Mouse (Mus musculus) heart, postnatal 4 days (tissue): ENCODE measurements around the gene Slc2a8. TPM values are rescaled to one million over a fixed set of nuclear protein-coding genes. Genes with fewer than 3 reads are reported as not detected.
A peak's percentile ranks its signal among the peaks of the same experiment; 100 is the strongest.
"Not testable (repeated sequence)": the region's sequence is repeated elsewhere in the genome, so short reads cannot be mapped to it uniquely, and the experiment has no call there.

Experiments used
- DNase-seq: peaks from one replicate; pipeline ENCODE4 v3.0.0; 2021
- total RNA-seq, 2 experiments: library from RNA; stranded (reverse); gene quantifications; 2 replicates each; pipeline ENCODE4 v1.2.3; 2021

Slc2a8 gene
- 10 to 100 TPM; 12.4 to 13.5 TPM for total RNA-seq

DNA sequence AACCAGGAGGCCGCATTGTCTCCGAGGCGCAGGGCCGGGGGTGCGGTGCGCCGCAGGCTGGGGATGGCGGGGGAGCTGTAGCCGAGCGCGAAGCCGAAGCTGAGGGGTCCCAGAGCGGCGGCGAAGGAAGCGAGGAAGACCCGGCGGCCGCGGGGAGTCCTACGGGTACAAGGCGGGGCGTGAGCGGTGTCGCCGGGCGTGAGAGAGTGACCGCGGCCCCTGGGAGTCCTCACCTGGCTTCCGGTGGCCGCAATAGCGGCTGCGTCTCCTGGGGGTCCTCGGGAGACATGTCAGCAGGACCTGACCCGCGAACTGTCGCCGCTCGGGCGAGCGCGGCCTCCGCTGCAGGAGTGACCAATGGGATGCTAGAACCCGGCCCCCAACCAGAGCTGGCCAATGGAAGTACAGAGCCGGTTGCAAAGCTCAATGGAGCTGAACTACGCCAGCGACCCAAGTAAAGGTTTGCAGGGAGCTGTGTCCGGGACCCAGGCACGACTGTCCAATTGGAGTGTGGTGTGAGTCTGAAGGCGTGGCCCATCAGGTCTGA is at the start of gene Slc2a8:
TSS of gene Slc2a8 (minus strand) at position 359 of the 547 bp plus-strand sequence.
- DNase-seq, result peak; percentile 92

DNA sequence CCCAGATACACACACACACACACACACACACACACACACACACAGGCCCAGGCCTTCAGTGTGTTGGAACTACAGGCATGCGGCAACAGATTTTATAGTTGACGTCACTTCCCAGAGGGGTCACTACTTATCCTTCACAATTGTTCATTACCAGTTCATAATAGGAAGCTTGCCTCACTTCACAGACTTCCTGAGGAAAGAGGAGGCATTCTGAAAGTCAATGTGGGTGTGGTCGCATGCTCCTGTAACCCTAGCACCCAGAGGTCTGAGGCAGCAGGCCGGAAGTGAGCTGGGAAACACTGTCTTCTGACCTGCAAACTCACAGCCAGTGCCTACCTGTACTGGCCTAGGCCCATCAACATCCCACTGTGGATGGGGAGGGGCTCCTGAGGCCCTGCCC is 43.2 kb upstream of the Slc2a8 start:
- DNase-seq, result peak; percentile 19

DNA sequence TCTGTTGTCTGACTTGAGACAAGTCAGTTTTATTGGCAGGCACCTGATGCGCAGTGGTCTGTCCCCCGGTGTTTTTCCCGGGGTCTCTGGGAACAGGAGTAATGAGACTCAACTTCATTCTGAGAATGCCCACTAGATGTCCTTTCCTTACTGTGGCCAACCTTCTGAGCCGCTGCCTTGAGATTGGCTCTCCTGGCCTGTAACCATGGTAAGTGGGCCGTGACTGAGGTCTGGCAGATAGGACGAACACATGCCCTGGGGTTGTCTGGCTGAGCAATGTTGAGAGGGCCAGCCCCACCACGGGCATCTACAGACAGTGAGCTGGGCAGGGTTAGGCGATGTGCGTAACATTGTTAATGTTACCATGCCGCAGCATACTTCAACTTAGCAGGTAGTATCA is 42.7 kb upstream of the Slc2a8 start:
- DNase-seq, result peak; percentile 55

DNA sequence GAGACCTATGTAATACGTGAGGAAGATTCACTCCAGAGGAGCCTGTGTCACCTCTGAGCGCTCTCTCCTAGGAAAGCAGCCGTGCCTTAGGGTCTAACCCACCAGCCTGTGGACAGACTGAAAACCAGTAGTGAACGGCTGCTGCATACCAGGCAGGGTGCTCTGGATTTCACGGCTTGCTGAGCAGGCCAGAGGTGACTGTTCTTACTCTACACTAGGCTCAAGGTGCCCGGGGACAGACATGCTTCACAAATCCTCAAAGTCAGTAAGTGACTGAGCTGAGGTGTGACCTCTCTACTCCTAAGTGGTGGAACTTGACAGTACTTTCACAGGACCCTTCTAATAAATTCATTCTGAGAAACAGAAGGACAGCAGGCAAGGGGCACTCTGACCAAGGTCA is 41.0 kb upstream of the Slc2a8 start:
- no peak for DNase-seq

DNA sequence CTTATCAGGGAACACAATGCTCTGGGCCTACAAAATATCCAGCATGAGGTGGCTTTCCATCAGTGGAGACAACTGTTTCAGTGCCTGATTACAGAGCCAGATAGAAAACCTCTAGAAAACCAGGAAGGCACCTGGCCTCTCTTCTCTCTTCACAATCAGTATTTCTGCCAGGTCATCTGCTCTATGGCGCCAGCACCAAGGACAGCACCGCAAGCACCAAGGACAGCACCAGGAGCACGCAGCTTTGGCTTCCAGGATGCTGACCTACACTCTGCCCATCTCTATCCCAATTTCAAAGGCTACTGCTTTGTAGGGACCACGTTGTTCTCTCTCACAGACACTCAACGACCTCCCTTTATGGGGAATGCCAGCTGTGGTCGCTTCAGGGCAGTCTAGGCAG is 36.1 kb upstream of the Slc2a8 start:
- DNase-seq, result peak; percentile 78

DNA sequence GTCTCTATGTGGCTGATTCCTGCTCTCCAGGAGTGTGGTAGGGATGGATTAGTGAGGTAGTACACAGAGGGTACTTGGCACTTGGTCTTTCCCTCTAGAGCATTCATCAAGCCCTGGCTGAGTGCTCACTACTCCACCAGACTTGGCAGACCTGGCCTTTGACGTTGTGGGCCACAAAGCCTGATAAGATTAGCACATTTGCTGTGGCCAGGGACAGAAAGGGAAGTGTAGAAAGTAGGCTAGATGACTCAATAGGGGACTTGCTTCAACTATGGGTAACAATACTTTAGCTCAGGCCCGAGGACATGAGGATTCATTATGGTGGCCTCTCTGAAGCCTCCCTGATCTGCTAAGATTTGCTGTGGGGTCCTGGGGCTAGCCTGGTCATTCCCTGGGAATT is 35.3 kb upstream of the Slc2a8 start:
- no peak for DNase-seq

DNA sequence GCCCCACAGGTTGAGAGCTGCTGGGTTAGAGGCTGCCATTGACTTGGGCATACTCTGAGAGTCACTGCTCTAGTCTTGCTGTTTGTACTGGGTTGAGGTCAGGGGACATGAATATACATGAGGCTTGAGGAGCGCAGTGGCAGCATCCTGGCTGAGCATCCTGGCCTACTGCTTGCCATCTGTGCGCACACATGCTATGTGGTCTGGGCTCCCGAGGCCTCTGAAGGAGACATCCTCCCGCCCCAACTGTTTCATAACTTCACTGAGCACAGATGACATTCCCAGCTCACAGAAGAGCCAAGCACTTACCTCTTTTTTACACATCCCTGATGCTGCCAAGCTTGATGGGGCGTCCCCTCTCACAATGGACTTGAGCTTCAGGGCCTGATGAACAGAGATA is 33.0 kb upstream of the Slc2a8 start:
- no peak for DNase-seq

DNA sequence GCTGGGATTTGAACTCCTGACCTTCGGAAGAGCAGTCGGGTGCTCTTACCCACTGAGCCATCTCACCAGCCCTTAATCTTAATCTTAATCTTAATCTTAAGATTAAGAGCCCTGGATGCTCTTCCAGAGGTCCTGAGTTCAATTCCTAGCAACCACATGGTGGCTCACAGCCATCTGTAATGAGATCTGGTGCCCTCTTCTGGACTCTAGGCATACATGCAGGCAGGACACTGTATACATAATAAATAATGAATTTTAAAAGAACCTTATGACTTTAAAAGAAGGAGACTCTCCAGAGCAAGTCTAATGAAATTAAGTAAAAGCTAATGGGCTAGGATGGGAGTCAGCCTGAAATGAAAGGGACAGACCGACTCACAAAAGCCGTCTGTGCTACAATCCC is 27.2 kb upstream of the Slc2a8 start:
- not testable (repeated sequence) for DNase-seq

DNA sequence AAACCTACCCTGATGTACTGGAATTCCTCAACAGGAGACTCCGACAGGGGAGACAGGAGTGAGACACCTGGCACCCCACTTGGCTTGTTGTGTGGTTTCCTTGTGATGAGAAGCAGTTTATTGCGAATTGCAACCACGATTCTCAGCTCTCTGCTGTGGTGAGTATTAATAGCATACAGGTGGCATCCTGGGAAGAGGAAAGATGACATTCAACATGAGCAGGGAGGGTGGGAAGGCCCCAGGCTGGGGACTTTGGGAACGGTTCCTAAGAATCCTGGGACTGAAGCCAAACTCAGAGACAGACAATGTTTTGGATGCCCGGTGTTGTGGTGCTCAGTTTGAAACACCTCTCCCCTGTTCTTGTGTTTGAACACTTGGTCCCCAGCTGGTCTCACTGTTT is 23.2 kb upstream of the Slc2a8 start:
- DNase-seq, result peak; percentile 24

DNA sequence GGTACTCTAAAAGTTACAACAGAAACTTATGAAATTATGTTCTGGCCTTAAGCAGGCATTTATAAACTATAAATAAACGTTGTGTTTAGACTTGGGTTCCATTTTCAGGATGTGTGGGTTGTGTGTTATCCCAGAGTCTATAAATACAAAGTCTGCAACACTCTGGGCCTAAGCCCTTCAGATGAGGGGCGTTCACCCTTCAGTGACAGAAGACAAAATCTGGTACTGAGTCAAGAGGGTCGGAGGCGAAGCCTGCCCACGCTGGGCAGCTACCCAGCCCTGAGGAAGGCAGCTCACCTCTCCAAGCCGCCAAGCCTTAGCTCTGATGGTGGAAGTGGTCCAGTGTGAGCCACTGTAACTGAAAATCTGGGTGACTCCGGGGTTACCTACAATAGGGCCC is 20.3 kb upstream of the Slc2a8 start:
- no peak for DNase-seq

DNA sequence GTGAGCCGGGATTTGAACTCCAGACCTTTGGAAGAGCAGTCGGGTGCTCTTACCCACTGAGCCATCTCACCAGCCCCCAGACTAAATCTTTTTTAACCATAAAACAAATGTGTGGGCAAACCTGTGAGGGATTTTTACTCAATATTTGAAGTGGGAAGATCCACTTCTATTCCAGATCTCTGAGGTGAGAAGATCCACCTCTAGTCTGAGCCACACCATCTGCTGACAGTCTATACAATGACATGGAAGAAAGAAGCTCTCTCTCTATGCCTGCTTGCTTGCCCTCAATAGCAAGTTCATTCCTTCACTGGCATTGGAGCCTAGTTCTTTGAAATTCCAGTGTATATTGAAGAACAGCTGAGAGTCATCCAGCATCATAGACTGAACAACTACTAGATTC is 17.9 kb upstream of the Slc2a8 start:
- no peak for DNase-seq

DNA sequence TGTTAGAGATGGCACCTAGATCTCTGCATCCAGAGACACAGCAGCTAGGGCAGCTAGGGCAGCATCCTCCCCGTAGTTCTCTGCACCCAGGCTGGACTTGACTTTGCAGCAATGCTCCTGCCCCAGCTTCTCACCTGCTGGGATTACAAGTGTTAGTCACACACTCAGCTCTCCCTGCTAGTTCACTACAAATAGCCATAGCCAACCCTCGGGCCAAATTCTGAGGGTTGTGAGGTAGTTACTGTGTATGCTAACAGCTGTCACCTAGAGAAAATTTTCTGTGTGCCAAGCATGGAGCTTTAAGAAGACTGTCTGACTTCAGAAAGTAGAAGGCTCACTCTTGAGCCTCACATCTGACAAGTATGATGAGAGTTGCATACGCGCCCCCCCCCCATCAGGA is 15.9 kb upstream of the Slc2a8 start:
- no peak for DNase-seq

DNA sequence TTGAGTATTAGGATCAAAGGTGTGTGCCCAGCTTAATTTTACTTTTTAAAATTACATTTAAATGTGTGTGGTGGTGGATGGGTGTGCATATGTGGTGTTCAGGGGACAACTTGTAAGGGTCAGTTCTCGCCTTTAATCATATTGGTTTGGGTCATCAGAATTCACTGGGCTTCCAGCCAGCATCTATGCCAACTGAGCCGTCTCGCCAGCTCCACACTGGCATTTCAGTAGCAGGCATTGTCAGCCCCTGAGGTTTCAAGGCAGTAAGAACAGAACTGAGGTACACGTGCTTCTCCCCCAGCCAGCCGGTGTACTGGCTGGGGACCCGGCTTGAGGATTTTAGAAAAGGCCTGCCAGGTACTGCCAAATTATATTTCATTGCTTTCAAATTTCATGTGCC is 15.2 kb upstream of the Slc2a8 start:
- no peak for DNase-seq

DNA sequence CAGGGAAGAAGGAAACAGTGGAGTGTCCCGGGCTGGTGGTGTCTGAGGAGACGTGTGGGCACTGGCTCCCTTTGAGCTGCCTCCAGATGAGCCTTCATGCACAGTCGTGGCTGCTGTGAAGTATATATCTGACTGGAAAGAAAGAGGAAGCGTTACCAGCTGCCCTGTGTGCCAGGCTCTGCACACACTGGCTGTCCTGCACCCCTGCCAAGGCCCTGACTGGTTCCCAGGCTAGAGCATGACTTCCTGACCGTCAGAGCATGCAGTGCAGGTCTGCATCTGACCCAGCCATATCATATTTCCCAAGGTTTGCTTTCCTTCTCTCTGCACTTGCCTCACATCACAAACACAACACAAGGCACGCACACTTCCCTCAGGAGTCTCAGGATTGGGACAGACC is 10.2 kb upstream of the Slc2a8 start:
- no peak for DNase-seq

DNA sequence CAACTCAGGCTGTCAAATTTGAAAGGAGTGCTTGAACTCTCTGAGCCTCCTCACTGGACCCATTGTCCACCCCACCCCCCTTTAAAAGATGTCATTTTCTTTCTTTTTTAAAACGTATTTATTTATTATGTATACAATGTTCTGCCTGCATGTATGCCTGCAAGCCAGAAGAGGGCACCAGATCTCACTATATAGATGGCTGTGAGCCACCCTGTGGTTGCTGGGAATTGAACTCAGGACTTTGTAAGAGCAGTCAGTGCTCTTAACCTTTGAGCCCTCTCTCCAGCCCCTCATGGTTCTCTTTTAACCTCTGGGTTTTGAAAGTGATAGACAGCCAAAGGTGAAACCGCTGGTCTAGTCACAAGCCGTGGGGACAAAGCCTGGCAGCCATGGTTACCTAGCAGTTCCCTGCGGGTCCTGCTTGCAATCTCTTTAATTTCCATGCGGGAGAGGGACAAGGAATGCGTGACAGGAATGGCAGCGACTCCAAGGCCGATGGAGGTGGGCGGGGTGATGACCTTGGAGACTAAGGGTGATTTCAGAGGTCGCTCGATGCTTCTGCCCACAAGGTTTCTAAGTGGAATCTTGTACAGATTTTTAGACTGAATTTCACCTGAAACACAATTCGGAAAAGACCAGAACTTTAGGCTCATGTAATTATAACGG is 8.4 kb upstream of the Slc2a8 start:
- DNase-seq, result no peak

DNA sequence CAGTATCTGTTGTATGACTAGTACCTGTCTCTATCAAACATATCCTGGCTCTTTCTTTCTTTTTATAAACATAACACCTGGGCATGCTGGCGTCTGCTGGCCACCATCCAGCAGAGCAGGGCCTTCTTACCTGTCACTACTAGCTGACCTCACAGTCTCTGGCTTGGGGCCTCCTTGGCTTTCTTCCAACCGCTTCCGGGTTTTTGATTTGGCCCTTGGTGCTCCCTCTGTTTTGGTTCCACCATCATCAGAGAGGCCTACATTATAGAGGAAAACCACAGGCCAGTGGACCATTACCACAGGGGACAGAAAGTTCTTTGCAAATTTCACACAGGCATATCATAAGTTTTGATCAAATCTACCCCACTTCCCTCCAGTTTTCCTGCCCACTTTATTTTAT is 7.5 kb upstream of the Slc2a8 start:
- DNase-seq, result no peak

DNA sequence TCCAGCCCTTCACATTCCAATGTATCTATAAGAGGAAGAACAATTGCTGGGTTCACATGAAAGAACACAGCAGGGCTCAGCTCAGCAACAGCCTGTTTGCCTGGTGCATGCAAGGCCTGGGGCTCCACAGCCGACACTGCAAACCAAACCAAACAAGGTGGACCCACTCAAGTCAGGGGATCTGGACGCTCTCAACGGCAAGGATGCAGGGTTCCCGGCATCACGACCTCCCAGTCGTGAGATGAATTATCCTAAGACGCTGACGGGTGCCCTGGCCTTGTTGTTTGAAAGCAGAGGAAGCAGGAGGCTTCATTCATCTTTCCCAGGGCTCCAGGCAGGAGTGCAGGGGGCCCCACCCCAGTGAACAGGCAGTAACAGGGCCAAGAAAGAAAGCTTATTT is 4.0 kb upstream of the Slc2a8 start:
- DNase-seq, result no peak

DNA sequence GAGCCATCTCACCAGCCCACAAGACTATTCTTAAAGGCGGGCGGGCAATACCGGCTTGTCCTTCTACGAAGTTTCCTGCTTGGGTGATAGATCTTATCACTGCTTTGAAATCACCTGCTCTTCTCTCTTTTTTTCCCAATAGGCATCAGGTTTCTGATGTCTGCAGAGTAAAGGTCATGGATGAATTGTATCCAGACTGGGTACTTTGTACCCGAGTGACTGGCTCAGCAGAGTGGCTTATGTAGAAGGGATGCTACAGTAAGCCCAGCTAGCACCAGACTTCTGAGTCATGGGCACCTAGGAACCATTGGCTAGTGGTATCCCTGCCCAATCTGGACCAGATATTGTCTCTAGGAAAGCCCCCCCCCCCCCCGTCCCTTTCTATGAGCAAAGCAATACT is 1.7 kb upstream of the Slc2a8 start:
- no peak for DNase-seq

DNA sequence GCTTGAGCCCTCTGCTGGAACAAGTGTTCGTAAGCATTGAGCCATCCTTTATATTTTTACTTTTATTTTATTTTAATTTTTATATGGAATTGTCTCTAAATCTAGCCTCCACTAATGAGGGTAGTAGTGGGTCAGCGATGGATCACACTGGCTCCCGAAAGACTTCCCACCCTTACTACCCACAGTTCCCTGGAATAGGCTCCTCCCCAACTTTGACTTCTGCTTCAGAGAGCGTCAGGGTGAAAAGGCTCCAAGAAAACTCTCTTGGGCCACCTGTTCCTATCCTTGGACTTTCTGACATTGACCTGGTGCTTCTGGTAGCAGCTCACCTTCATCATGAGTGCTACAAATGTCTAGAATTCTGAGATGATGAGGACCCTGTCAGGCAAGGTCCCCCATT is 817 bp upstream of the Slc2a8 start:
- no peak for DNase-seq

DNA sequence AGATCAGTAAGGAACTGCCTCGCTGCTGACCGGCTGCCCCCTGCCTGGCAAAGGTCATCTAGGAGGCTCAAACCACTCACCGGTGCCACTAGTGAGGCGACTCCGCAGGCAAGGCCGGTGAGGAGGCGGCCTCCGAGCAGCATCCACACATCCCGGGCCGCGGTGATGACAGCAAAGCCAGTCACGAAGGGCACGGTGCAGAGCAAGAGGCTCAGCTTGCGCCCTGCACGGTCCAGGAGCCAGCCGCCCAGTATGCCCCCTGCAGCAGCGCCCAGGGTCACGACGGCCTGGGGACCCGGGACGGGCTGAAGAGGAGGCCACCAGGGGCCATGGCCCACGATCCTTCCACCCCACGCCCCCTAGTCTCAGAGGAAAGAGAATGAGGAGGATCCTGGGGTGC is 602 bp downstream of the Slc2a8 start:
- DNase-seq, result peak; percentile 38

DNA sequence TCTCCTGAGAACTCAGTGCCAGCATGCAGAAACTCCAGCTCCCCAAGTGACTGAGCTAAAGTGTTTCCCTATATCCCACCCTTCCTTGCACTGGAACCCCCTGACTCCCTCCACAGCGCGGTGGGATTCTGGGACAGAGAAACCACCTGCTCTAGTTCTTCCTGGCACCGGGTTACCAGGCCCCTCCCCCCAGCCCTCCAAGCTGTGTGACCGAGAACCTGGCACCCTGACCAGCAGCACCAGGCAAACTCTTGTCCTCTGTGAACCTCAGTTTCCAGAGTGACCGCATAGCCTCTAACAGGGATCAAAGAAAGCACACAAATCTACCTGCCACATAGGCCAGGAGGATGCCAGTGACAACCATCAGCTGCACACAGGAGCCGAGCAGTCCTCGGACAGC is 2.2 kb downstream of the Slc2a8 start:
- DNase-seq, result no peak

DNA sequence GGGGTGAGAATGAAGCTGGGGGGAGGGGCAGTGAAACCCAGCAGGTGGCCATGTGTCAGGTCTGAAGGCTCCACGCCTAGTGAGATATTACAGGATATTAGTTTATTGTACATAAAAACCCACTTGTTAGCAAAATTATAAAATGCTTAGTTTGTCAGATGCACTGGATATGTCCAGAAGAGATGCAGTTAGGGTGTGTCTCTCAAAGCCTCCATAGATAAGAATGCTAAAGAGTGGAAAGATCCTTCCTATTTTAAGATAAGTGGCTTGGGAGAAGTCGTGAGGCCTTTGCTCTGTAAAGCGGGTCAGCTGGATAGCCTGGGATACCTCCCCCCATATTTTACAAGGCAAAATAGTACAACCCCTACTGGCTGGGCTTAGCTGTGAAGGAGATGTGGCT is 3.2 kb downstream of the Slc2a8 start:
- DNase-seq, result no peak

DNA sequence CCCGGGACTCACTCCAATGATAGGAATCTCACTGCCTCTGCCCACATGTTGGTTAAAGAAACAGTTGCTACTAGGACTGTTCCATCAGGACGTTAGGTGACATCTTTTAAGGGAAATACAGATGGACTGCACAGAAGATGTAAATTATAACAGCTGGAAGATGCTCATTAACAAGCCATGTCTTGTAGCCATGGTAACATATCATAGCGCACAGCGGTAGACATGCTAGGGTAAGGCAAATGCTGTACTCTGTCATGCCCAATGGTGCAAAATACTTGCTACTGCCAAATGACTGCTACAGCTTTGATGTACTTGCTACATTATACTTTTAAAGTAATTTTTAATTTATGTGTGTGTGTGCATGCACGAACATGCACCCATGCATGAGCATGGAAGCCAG is 4.8 kb downstream of the Slc2a8 start:
- DNase-seq, result no peak

DNA sequence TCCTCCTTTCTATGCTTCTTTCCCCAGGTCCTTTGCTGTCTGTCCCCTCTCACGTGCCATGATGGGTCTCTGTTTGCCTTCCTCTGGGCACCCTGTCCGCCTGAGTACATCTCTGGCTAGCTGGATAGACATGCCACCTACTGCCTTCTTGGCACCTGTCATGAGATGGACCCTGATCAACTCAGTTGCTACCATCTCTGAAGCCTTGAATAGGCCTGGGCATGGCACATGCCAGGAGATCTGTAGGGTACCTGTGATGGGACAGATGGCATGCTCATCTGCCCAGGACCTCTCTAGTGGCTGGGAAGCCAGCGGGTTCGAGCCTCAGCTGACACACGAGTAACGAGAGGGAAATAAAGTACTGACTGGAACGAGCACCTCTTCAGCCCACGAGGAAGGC is 7.7 kb downstream of the Slc2a8 start:
- no peak for DNase-seq

DNA sequence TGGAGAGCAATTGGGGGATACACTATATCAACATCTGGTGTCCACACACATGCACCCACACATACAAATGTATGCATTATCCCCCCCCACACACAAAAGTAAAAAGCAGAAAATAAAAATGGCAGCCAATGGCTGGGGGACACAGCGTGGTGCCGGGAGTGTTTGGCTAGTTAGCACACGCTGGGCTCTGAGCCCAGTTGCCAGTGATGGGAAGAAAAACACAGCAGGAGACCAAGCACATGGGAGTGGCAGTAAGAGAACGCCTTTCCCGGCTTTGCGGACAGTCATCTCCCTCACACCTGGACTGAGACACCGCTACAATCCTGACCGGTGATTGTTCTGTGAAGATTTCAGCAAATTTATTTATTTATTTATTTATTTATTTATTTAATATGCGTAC is 10.6 kb downstream of the Slc2a8 start:
- DNase-seq, result no peak
